Mouse (Mus musculus): ENCODE data around the gene Figla.
A peak's percentile ranks its signal among the peaks of the same experiment; 100 is the strongest.

GRCm38 (mm10) chr6:86009980-86010379 lies 6.0 kb upstream of the Figla start:
- TF ChIP-seq POLR2A (IDR thresholded peaks at IDR 0.05; ENCODE audit: borderline replicate concordance, control insufficient read depth, low read depth, low read length) (no peak), CTCF (IDR thresholded peaks at IDR 0.05; ENCODE audit: control insufficient read depth, insufficient read depth, low read length) (peak; percentile 58)
